Mouse (Mus musculus) MEL (cell line): ENCODE data around the gene Mkrn1.
A peak's percentile ranks its signal among the peaks of the same experiment; 100 is the strongest.

Experiments used
- CTCF ChIP-seq, 3 experiments: IDR thresholded peaks in 2 of 3; conservative IDR thresholded peaks in 1 of 3; 2 replicates each; pipeline ENCODE4 v1.5.1; 2011 to 2012; ENCODE audit warnings: low read length in 3 of 3, low read depth in 2 of 3, mild to moderate bottlenecking in 2 of 3, improper control_type of control experiment in 1 of 3, inconsistent platforms in 1 of 3, mixed read lengths in 1 of 3, moderate library complexity in 1 of 3; ENCODE audit not compliant: control insufficient read depth in 1 of 3, insufficient read depth in 1 of 3, poor library complexity in 1 of 3, severe bottlenecking in 1 of 3
- EP300 ChIP-seq, 2 experiments: IDR thresholded peaks; 2 replicates each; pipeline ENCODE4 v1.6.1; 2011; ENCODE audit warnings: improper control_type of control experiment in 2 of 2, low read length in 2 of 2, low read depth in 1 of 2, mild to moderate bottlenecking in 1 of 2
- GATA1 ChIP-seq: IDR thresholded peaks from 2 replicates; pipeline ENCODE4 v1.6.1; 2011; ENCODE audit warnings: low read depth, low read length, improper control_type of control experiment
- POLR2AphosphoS5 ChIP-seq: IDR thresholded peaks from 2 replicates; pipeline ENCODE4 v1.6.1; 2012; ENCODE audit warnings: low read depth, borderline replicate concordance, mild to moderate bottlenecking, inconsistent platforms, low read length, moderate library complexity, mixed read lengths

GRCm38 (mm10) chr6:39445801-39446572, 25.7 kb upstream of the Mkrn1 start:
- no peak for TF ChIP-seq EP300 (IDR thresholded peaks at IDR 0.05; ENCODE audit: low read depth in 1 of 2, low read length in 2 of 2)
- TF ChIP-seq POLR2AphosphoS5, result no peak
- TF ChIP-seq CTCF (IDR thresholded peaks at IDR 0.05 in 2 of 3, conservative IDR thresholded peaks at IDR 0.05 in 1 of 3; ENCODE audit: control insufficient read depth in 1 of 3, insufficient read depth in 1 of 3, low read depth in 2 of 3, low read length in 3 of 3, poor library complexity in 1 of 3, severe bottlenecking in 1 of 3), result peak in 2 of 3 experiments; percentile 5 to 47; a peak in 2 of 6 replicates
- TF ChIP-seq GATA1, result no peak
